Mouse (Mus musculus): ENCODE data around the gene Krtap16-1. TPM values are rescaled to one million over a fixed set of nuclear protein-coding genes. Genes with fewer than 3 reads are reported as not detected.

Gene Krtap16-1
- polyA plus RNA-seq (2015; fragmentation: Nextera tagmentation; extraction: Ambion mirVana): 0.15 TPM in 2 replicates

GRCm38 (mm10) chr11:99986180-99986647 is at the start of gene Krtap16-1:
Gene Krtap16-1, minus strand, starts transcription at chr11:99986597.

GRCm38 (mm10) chr11:100029768-100030167 is 43.4 kb upstream of the Krtap16-1 start, which contains the start of gene Krt33b:
Gene Krt33b, minus strand, starts transcription at chr11:100029868.

GRCm38 (mm10) chr11:100016112-100016511 is 29.7 kb upstream of the Krtap16-1 start, which contains the start of gene Krt33a:
Gene Krt33a, minus strand, starts transcription at chr11:100016212.

GRCm38 (mm10) chr11:99993620-99994383 is 7.4 kb upstream of the Krtap16-1 start, which contains the start of gene Krtap17-1:
Gene Krtap17-1, minus strand, starts transcription at chr11:99993994.

GRCm38 (mm10) chr11:99978953-99979352 is 7.4 kb downstream of the Krtap16-1 start, which contains the start of gene Krtap29-1:
Gene Krtap29-1, minus strand, starts transcription at chr11:99979053.

GRCm38 (mm10) chr11:99948175-99948574 is 38.2 kb downstream of the Krtap16-1 start, which contains the start of gene Krtap9-5:
Gene Krtap9-5, plus strand, starts transcription at chr11:99948475.

GRCm38 (mm10) chr11:99935991-99936390 is 50.4 kb downstream of the Krtap16-1 start, which contains the start of gene Krtap31-2:
Gene Krtap31-2, plus strand, starts transcription at chr11:99936291.

Other genes with a start within 250 kb of the Krtap16-1 start
- gene Gm11595, start 213.7 kb downstream of the Krtap16-1 start, polyA plus RNA-seq (2015; fragmentation: Nextera tagmentation; extraction: Ambion mirVana): not detected in 2 replicates
- not detected in 2 replicates for gene Krtap4-8, start 205.9 kb downstream of the Krtap16-1 start, polyA plus RNA-seq (2015; fragmentation: Nextera tagmentation; extraction: Ambion mirVana)
- not detected in 2 replicates for gene Krtap4-9, start 201.4 kb downstream of the Krtap16-1 start, polyA plus RNA-seq (2015; fragmentation: Nextera tagmentation; extraction: Ambion mirVana)
- not detected in 2 replicates for gene Gm11596, start 193.1 kb downstream of the Krtap16-1 start, polyA plus RNA-seq (2015; fragmentation: Nextera tagmentation; extraction: Ambion mirVana)
- gene Gm11569, start 187.7 kb downstream of the Krtap16-1 start, polyA plus RNA-seq (2015; fragmentation: Nextera tagmentation; extraction: Ambion mirVana): not detected in 2 replicates
- not detected in 2 replicates for gene Gm11554, start 182.2 kb downstream of the Krtap16-1 start, polyA plus RNA-seq (2015; fragmentation: Nextera tagmentation; extraction: Ambion mirVana)
- gene Krtap4-13, start 176.7 kb downstream of the Krtap16-1 start, polyA plus RNA-seq (2015; fragmentation: Nextera tagmentation; extraction: Ambion mirVana): not detected in 2 replicates
- gene Gm11564, start 170.9 kb downstream of the Krtap16-1 start, polyA plus RNA-seq (2015; fragmentation: Nextera tagmentation; extraction: Ambion mirVana): not detected in 2 replicates
- not detected in 2 replicates for gene 2300003K06Rik, start 148.5 kb downstream of the Krtap16-1 start, polyA plus RNA-seq (2015; fragmentation: Nextera tagmentation; extraction: Ambion mirVana)
- not detected in 2 replicates for gene Krtap4-16, start 135.0 kb downstream of the Krtap16-1 start, polyA plus RNA-seq (2015; fragmentation: Nextera tagmentation; extraction: Ambion mirVana)
- not detected in 2 replicates for gene Gm11568, start 128.7 kb downstream of the Krtap16-1 start, polyA plus RNA-seq (2015; fragmentation: Nextera tagmentation; extraction: Ambion mirVana)
- not detected in 2 replicates for gene Gm11559, start 122.1 kb downstream of the Krtap16-1 start, polyA plus RNA-seq (2015; fragmentation: Nextera tagmentation; extraction: Ambion mirVana)
- not detected in 2 replicates for gene Krtap9-1, start 113.2 kb downstream of the Krtap16-1 start, polyA plus RNA-seq (2015; fragmentation: Nextera tagmentation; extraction: Ambion mirVana)
- gene Gm11567, start 107.4 kb downstream of the Krtap16-1 start, polyA plus RNA-seq (2015; fragmentation: Nextera tagmentation; extraction: Ambion mirVana): not detected in 2 replicates
- not detected in 2 replicates for gene Krtap31-1, start 78.7 kb downstream of the Krtap16-1 start, polyA plus RNA-seq (2015; fragmentation: Nextera tagmentation; extraction: Ambion mirVana)
- not detected in 2 replicates for gene Gm11565, start 71.8 kb downstream of the Krtap16-1 start, polyA plus RNA-seq (2015; fragmentation: Nextera tagmentation; extraction: Ambion mirVana)
- gene Krtap31-2, start 50.3 kb downstream of the Krtap16-1 start, polyA plus RNA-seq (2015; fragmentation: Nextera tagmentation; extraction: Ambion mirVana): not detected in 2 replicates
- not detected in 2 replicates for gene Krtap9-5, start 38.1 kb downstream of the Krtap16-1 start, polyA plus RNA-seq (2015; fragmentation: Nextera tagmentation; extraction: Ambion mirVana)
- not detected in 2 replicates for gene Krtap29-1, start 7.5 kb downstream of the Krtap16-1 start, polyA plus RNA-seq (2015; fragmentation: Nextera tagmentation; extraction: Ambion mirVana)
- 3.1 and 3.3 TPM in 2 replicates for gene Krtap17-1, start 7.4 kb upstream of the Krtap16-1 start, polyA plus RNA-seq (2015; fragmentation: Nextera tagmentation; extraction: Ambion mirVana)
- gene Krt33a, start 29.6 kb upstream of the Krtap16-1 start, polyA plus RNA-seq (2015; fragmentation: Nextera tagmentation; extraction: Ambion mirVana): not detected in 2 replicates
- 0.14 and 0.22 TPM in 2 replicates for gene Krt33b, start 43.3 kb upstream of the Krtap16-1 start, polyA plus RNA-seq (2015; fragmentation: Nextera tagmentation; extraction: Ambion mirVana)
- 0.09 TPM in 1 of 2 replicates, not detected in the other for gene Krt34, start 55.0 kb upstream of the Krtap16-1 start, polyA plus RNA-seq (2015; fragmentation: Nextera tagmentation; extraction: Ambion mirVana)
- gene Krt31, start 64.0 kb upstream of the Krtap16-1 start, polyA plus RNA-seq (2015; fragmentation: Nextera tagmentation; extraction: Ambion mirVana): not detected in 2 replicates
- not detected in 2 replicates for gene Krt32, start 101.6 kb upstream of the Krtap16-1 start, polyA plus RNA-seq (2015; fragmentation: Nextera tagmentation; extraction: Ambion mirVana)
- gene Krt35, start 109.6 kb upstream of the Krtap16-1 start, polyA plus RNA-seq (2015; fragmentation: Nextera tagmentation; extraction: Ambion mirVana): 0.19 and 0.25 TPM in 2 replicates
- 0.09 TPM in 1 of 2 replicates, not detected in the other for gene Krt36, start 119.0 kb upstream of the Krtap16-1 start, polyA plus RNA-seq (2015; fragmentation: Nextera tagmentation; extraction: Ambion mirVana)
- 0.18 and 0.27 TPM in 2 replicates for gene Krt13, start 135.0 kb upstream of the Krtap16-1 start, polyA plus RNA-seq (2015; fragmentation: Nextera tagmentation; extraction: Ambion mirVana)
- gene Krt15, start 149.3 kb upstream of the Krtap16-1 start, polyA plus RNA-seq (2015; fragmentation: Nextera tagmentation; extraction: Ambion mirVana): 0.13 and 0.25 TPM in 2 replicates
- 5.0 and 6.1 TPM in 2 replicates for gene Krt19, start 162.1 kb upstream of the Krtap16-1 start, polyA plus RNA-seq (2015; fragmentation: Nextera tagmentation; extraction: Ambion mirVana)
- 0.09 and 0.15 TPM in 2 replicates for gene Krt9, start 206.6 kb upstream of the Krtap16-1 start, polyA plus RNA-seq (2015; fragmentation: Nextera tagmentation; extraction: Ambion mirVana)
- gene Krt14, start 221.0 kb upstream of the Krtap16-1 start, polyA plus RNA-seq (2015; fragmentation: Nextera tagmentation; extraction: Ambion mirVana): 0.54 and 0.75 TPM in 2 replicates

Measured in neural tube, postnatal 0 days (tissue).